9 mouse cellular contexts compared by ENCODE assay signal in the genomic region with DNA sequence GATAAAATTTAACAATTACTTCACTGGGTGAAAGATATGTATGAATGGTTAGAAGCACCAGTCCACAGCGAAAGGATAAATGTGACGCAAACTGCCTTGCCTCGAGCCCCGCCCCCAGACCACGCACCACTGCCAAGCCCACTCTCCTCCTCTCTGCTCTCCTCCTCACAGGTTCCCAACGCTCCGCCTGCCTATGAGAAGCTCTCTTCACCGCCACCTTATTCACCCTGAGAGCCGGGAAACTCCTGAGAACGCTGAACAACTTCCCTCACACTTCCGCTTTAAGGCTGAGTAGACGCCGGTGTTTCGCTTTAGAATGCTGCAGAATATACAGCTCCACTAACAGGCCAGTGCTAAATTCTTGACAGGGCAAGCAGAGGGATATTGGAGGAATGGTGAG. TPM values are rescaled to one million over a fixed set of nuclear protein-coding genes. Genes with fewer than 3 reads are reported as not detected.
DNase-seq lines count a peak whose midpoint lies in the region; ATAC-seq lines count a peak whose summit lies in the region.
"Had no signal": no experiment of that assay in that cellular context is flagged by ENCODE, and none has a peak within 500 bp of the region (broad histone marks: within the 10 kb centered on the region; RNA-seq: fewer than 3 reads in every experiment).

No protein-coding gene starts in this region.

- no peaks in the 10 kb centered on the region for H3K27me3 ChIP-seq in midbrain, embryonic 16.5 days (ENCODE audit: control insufficient read depth, insufficient read depth, low read depth, low read length)
- no peaks in the 10 kb centered on the region for H3K27me3 ChIP-seq in midbrain, embryonic 10.5 days (ENCODE audit: low read depth, poor library complexity, severe bottlenecking)
- no peaks in the 10 kb centered on the region for H3K27me3 ChIP-seq in liver, embryonic 13.5 days
- no peaks in the 10 kb centered on the region for H3K27me3 ChIP-seq in stomach, embryonic 15.5 days (replicated peaks)

- H3K9me3 ChIP-seq in midbrain, embryonic 16.5 days (replicated peaks; ENCODE audit: control insufficient read depth, low read length, poor library complexity, severe bottlenecking): no peaks in the 10 kb centered on the region
- H3K9me3 ChIP-seq in midbrain, embryonic 10.5 days (replicated peaks): no peaks in the 10 kb centered on the region
- no peaks in the 10 kb centered on the region for H3K9me3 ChIP-seq in liver, embryonic 13.5 days (replicated peaks)
- no peaks in the 10 kb centered on the region for H3K9me3 ChIP-seq in stomach, embryonic 15.5 days

- WGBS in midbrain, embryonic 16.5 days: 65% methylated on average over 14 of the region's 14 CpGs
- WGBS in midbrain, embryonic 10.5 days: 67% methylated on average over 14 of the region's 14 CpGs
- 44% methylated on average over 14 of the region's 14 CpGs for WGBS in liver, embryonic 13.5 days (ENCODE audit: insufficient replicate concordance)
- 40% methylated on average over 14 of the region's 14 CpGs for WGBS in stomach, embryonic 15.5 days

- no peaks in the 10 kb centered on the region for H3K4me1 ChIP-seq in midbrain, embryonic 16.5 days (ENCODE audit: control insufficient read depth, insufficient read depth, low read length)
- peaks cover 11% of the 10 kb centered on the region for H3K4me1 ChIP-seq in midbrain, embryonic 10.5 days
- no peaks in the 10 kb centered on the region for H3K4me1 ChIP-seq in liver, embryonic 13.5 days (replicated peaks)
- H3K4me1 ChIP-seq in stomach, embryonic 15.5 days: no peaks in the 10 kb centered on the region

- H3K4me3 ChIP-seq in midbrain, embryonic 16.5 days (ENCODE audit: low read depth, low read length): no peak overlapping the region
- no peak overlapping the region for H3K4me3 ChIP-seq in midbrain, embryonic 10.5 days
- peak overlapping the region; percentile 43 for H3K4me3 ChIP-seq in liver, embryonic 13.5 days (replicated peaks)
- peak overlapping the region; percentile 28 for H3K4me3 ChIP-seq in stomach, embryonic 15.5 days (replicated peaks)

- H3K4me2 ChIP-seq in midbrain, embryonic 16.5 days (ENCODE audit: low read length): peak overlapping the region; percentile 28; the same call in 1 of the 2 replicates
- peak overlapping the region; percentile 53 for H3K4me2 ChIP-seq in liver, embryonic 13.5 days
- H3K4me2 ChIP-seq in stomach, embryonic 15.5 days: peak overlapping the region; percentile 44

- H3K9ac ChIP-seq in midbrain, embryonic 16.5 days (ENCODE audit: low read depth, low read length): no peak overlapping the region
- peak overlapping the region; percentile 40; the same call in 1 of the 2 replicates for H3K9ac ChIP-seq in liver, embryonic 13.5 days
- no peak overlapping the region for H3K9ac ChIP-seq in stomach, embryonic 15.5 days

- no peak overlapping the region for H3K27ac ChIP-seq in midbrain, embryonic 16.5 days (ENCODE audit: low read length)
- H3K27ac ChIP-seq in midbrain, embryonic 10.5 days (replicated peaks): no peak overlapping the region
- no peak overlapping the region for H3K27ac ChIP-seq in liver, embryonic 13.5 days
- H3K27ac ChIP-seq in stomach, embryonic 15.5 days: no peak overlapping the region

- no peak for ATAC-seq in midbrain, embryonic 16.5 days
- ATAC-seq in liver, embryonic 13.5 days (ENCODE audit: low read depth): no peak
- no peak for ATAC-seq in stomach, embryonic 15.5 days (ENCODE audit: insufficient read depth, low FRiP score, low read depth)

- DNase-seq in adrenal gland, adult 2 months: peak; percentile 10
- DNase-seq in adrenal gland, postnatal 4 days (ENCODE audit: low spot score in 2 of 2): no peak
- no peak for DNase-seq in midbrain, embryonic 10.5 days (ENCODE audit: low spot score)
- peak; percentile 3 for DNase-seq in liver, embryonic 13.5 days
- DNase-seq in right cerebral cortex, postnatal 14 days: no peak
- no peak for DNase-seq in ovary, postnatal 10 days (ENCODE audit: low spot score)

- H3K36me3 ChIP-seq in midbrain, embryonic 16.5 days (ENCODE audit: control insufficient read depth, insufficient read depth, low read length): no peaks in the 10 kb centered on the region
- H3K36me3 ChIP-seq in midbrain, embryonic 10.5 days: no peaks in the 10 kb centered on the region
- H3K36me3 ChIP-seq in liver, embryonic 13.5 days: no peaks in the 10 kb centered on the region
- no peaks in the 10 kb centered on the region for H3K36me3 ChIP-seq in stomach, embryonic 15.5 days

RNA-seq across cellular contexts. Expression of gene Mlana, which starts 10.4 kb away (rescaled TPM):
- total RNA-seq in adrenal gland, adult 2 months (2021): not detected
- polyA plus RNA-seq in adrenal gland, adult 2 months (2012; rRNA removed): not detected in 2 replicates
- total RNA-seq in adrenal gland, postnatal 4 days (2021): not detected
- polyA plus RNA-seq in midbrain, embryonic 16.5 days (2015; fragmentation: Nextera tagmentation; extraction: Ambion mirVana): not detected in 2 replicates
- 0.14 TPM in 1 of 2 replicates, not detected in the other for polyA plus RNA-seq in midbrain, embryonic 10.5 days (2016; fragmentation: Nextera tagmentation; extraction: Ambion mirVana)
- polyA plus RNA-seq in liver, embryonic 13.5 days (2015; fragmentation: Nextera tagmentation; extraction: Ambion mirVana): not detected in 2 replicates
- polyA plus RNA-seq in stomach, embryonic 15.5 days (2015; fragmentation: Nextera tagmentation; extraction: Ambion mirVana): not detected in 2 replicates
- polyA plus RNA-seq: gonadal fat pad, adult 2 months had no signal

RNA-seq across cellular contexts. Expression of gene Ermp1, which starts 59.8 kb away (rescaled TPM):
- 10 to 100 TPM; 54.3 to 61.7 TPM for total RNA-seq in adrenal gland, adult 2 months (2021)
- polyA plus RNA-seq in adrenal gland, adult 2 months (2012; rRNA removed): 18.5 and 25.2 TPM in 2 replicates
- total RNA-seq in adrenal gland, postnatal 4 days (2021): 10 to 100 TPM; 70.0 to 74.7 TPM
- polyA plus RNA-seq in midbrain, embryonic 16.5 days (2015; fragmentation: Nextera tagmentation; extraction: Ambion mirVana): 9.4 and 10.9 TPM in 2 replicates
- polyA plus RNA-seq in midbrain, embryonic 10.5 days (2016; fragmentation: Nextera tagmentation; extraction: Ambion mirVana): 12.6 and 14.2 TPM in 2 replicates
- 9.0 and 10.9 TPM in 2 replicates for polyA plus RNA-seq in liver, embryonic 13.5 days (2015; fragmentation: Nextera tagmentation; extraction: Ambion mirVana)
- 14.2 and 15.5 TPM in 2 replicates for polyA plus RNA-seq in stomach, embryonic 15.5 days (2015; fragmentation: Nextera tagmentation; extraction: Ambion mirVana)

Comparison
In these comparisons a context has a peak if more than half of its experiments do, and no peak if none do; other contexts are left out.
1. DNase-seq: peak in adrenal gland, adult 2 months (single experiment) and liver, embryonic 13.5 days (single experiment); none in adrenal gland, postnatal 4 days (0 of 2), midbrain, embryonic 10.5 days (single experiment), right cerebral cortex, postnatal 14 days (single experiment) and ovary, postnatal 10 days (single experiment).
2. H3K4me3 ChIP-seq: peak in liver, embryonic 13.5 days (single experiment) and stomach, embryonic 15.5 days (single experiment); none in midbrain, embryonic 16.5 days (single experiment) and midbrain, embryonic 10.5 days (single experiment).
3. Peak in every context shown above with its lines, with median percentiles within 50 percentile points of each other: H3K4me2 ChIP-seq.